Mouse (Mus musculus): ENCODE measurements at regions not wholly inside any gene's neighbourhood (a gene's known extent, or its start where the extent isn't known, plus 50 kb on each side); places are given as distances from the start of the nearest gene placed in this dataset.

GRCm38 (mm10) chr3:16941146-16941545, 934.9 kb upstream of the Gm5150 start:
- DNase-seq: no peak

- no peak for DNase-seq
Measured at GRCm38 (mm10) chr3:16939533-16939932, 933.3 kb upstream of the Gm5150 start.

GRCm38 (mm10) chr3:16939127-16939526, 932.9 kb upstream of the Gm5150 start:
- no peak for DNase-seq

GRCm38 (mm10) chr3:16938491-16939001, 932.3 kb upstream of the Gm5150 start:
- DNase-seq: no peak

- DNase-seq: peak; percentile 25
Measured at GRCm38 (mm10) chr3:16930299-16930698, 924.1 kb upstream of the Gm5150 start.

GRCm38 (mm10) chr3:16929846-16930245, 923.6 kb upstream of the Gm5150 start:
- no peak for DNase-seq

- DNase-seq: no peak
Measured at GRCm38 (mm10) chr3:16924018-16924417, 917.8 kb upstream of the Gm5150 start.

GRCm38 (mm10) chr3:16923234-16923914, 917.1 kb upstream of the Gm5150 start:
- DNase-seq: no peak

- no peak for DNase-seq
Measured at GRCm38 (mm10) chr3:16921330-16921729, 915.1 kb upstream of the Gm5150 start.

- no peak for DNase-seq
Measured at GRCm38 (mm10) chr3:16918374-16918773, 912.1 kb upstream of the Gm5150 start.

- no peak for DNase-seq
Measured at GRCm38 (mm10) chr3:16916072-16916403, 909.8 kb upstream of the Gm5150 start.

GRCm38 (mm10) chr3:16915389-16916071, 909.3 kb upstream of the Gm5150 start:
- no peak for DNase-seq

GRCm38 (mm10) chr3:16888132-16888531, 881.9 kb upstream of the Gm5150 start:
- DNase-seq: no peak

GRCm38 (mm10) chr3:16872337-16873117, 866.3 kb upstream of the Gm5150 start:
- DNase-seq: no peak

GRCm38 (mm10) chr3:16860034-16860433, 853.8 kb upstream of the Gm5150 start:
- no peak for DNase-seq

GRCm38 (mm10) chr3:16858931-16859330, 852.7 kb upstream of the Gm5150 start:
- DNase-seq: no peak

- no peak for DNase-seq
Measured at GRCm38 (mm10) chr3:16855251-16855650, 849.0 kb upstream of the Gm5150 start.

- peak; percentile 9 for DNase-seq
Measured at GRCm38 (mm10) chr3:16853992-16854391, 847.8 kb upstream of the Gm5150 start.

- DNase-seq: no peak
Measured at GRCm38 (mm10) chr3:16846785-16847520, 840.7 kb upstream of the Gm5150 start.

GRCm38 (mm10) chr3:16820536-16820935, 814.3 kb upstream of the Gm5150 start:
- DNase-seq: no peak

- no peak for DNase-seq
Measured at GRCm38 (mm10) chr3:16819218-16820122, 813.2 kb upstream of the Gm5150 start.

Data from adrenal gland, postnatal 14 days (tissue).